Mouse (Mus musculus) right cerebral cortex, postnatal 10 days (tissue): ENCODE data around the gene Abhd17a.

ENCODE experiments used
- DNase-seq, 2 experiments: peaks; one replicate each; pipeline ENCODE4 v3.0.0; 2021; ENCODE audit warnings: low spot score in 2 of 2

The Abhd17a gene

GRCm38 (mm10) chr10:80589879-80590854 lies at the start of gene Abhd17a:
Gene Abhd17a, minus strand, starts transcription at chr10:80590341.
- peak; percentile 98 for DNase-seq

DNA sequence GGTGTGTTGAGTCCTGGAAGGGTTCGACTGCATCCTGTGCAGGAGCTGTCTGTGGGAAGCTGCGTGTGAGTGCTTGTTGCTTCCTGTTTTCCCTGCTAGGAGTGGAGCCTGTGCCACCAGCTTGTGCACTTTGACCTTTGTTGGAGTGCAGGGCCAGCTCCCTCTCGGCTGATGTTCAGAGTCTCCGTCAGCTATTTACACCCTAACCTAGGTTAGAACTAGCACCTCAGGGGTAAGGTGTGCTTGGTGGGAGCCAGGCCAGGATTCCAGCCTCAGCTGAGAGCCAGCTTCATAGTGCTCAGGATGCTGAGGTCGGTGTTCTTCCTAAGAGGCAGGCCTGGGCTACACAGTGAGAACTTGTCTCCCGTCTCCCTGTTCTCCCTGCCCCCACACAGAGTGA lies 45.2 kb upstream of the Abhd17a start:
- DNase-seq = no peak

- DNase-seq = no peak
These were observed 38.8 kb upstream of the Abhd17a start for GRCm38 (mm10) chr10:80628925-80629324.

DNA sequence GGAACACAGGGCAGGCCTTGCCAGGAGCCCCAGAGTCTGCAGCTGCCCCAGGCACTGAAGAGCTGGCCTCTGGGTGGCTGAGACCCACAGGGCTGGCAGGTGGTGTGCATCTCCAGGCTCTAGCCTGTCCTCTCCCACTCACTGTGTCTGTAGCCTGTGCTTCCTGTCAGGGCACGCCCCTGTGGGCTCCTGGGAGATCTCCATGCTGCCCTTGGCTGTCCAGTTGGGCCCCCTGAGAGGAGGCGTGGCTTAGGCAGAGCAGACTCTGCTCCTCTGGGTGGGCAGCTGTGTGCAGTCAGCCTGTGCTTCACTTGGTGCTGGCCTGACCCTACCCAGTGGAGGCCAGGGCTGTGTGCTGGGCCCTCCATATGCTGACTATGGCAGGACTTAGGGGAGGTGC lies 37.5 kb upstream of the Abhd17a start:
- no peak for DNase-seq

DNA sequence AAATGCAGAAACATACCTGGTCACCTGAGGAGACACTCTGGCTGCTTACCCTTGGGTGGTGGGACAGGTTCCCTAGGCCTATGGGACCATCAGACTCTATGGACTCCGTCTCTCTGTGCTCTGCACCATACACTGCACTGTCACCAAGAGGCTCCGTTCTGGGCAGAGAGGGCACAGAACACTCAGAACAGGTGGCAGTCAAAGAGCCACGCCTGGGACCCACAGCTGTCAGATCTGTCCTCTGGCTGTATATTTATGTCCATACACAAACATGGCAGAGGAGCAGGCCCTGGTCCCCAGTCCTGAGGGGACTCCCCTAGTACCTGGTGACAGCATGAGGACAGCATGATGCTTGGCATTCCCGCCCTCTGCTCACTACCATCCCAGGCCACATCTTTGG lies 35.6 kb upstream of the Abhd17a start:
- DNase-seq = no peak

GRCm38 (mm10) chr10:80623457-80624191 lies 33.5 kb upstream of the Abhd17a start:
- DNase-seq = no peak

DNA sequence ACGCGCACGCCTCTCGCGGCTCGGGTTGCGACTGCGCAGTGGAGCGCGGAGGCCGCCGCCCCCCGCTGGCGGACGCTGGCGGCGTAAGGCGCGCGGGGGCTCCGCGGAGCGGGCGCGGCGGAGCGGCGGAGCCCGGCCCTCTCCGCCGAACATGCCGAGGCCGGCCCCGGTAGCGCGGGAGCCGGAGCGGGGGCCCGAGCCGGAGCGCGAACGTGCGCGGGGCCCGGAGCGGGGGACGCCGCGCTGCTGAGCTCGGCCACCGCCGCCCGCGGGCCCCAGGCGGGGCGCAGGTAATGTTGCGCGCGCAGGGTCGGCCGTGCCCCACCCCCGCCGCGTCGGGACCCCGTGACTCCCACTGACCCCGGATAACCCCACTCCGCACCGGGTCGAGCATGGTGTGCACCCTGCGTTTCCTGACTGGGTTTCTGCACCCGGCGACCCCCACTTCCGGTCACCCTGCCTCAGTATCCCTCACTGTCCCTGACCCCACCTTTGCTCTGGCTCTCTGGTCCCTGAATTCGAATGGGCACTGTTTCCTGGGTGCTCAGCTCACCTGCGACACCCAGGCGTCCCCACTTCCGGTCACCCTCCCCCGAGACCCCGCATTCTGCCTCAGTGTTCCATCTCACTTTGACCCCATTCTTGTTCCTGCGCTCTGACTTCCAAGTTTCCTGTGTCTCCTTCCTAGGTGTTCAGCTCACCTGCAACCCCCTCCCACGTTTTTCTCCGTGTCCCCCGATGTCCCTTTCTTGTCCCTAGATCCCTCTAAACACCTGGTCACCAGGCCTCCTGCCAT lies 32.7 kb upstream of the Abhd17a start, which contains the start of gene Csnk1g2:
Gene Csnk1g2, plus strand, starts transcription at position 178 of the 796 bp plus-strand sequence.
- peak; percentile 80 to 83 for DNase-seq

GRCm38 (mm10) chr10:80621940-80622660 lies 32.0 kb upstream of the Abhd17a start:
- DNase-seq = peak; percentile 100

DNA sequence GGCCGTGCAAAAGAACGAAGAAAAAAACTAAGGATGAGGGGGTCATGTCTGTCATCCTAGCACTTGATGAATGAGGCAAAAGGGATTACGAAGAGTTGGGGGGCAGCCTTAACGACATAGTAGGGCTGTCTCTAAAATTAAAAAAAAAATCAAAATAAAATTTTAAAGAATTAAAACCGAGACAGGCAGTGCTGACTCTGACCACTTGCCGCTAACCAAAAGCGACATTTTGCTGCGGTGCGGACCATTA lies 31.5 kb upstream of the Abhd17a start:
- DNase-seq = no peak

- peak in 1 of 2 experiments; percentile 67 for DNase-seq
These were observed 30.9 kb upstream of the Abhd17a start for GRCm38 (mm10) chr10:80620796-80621689.

- no peak for DNase-seq
These were observed 30.2 kb upstream of the Abhd17a start for GRCm38 (mm10) chr10:80620365-80620764.

DNA sequence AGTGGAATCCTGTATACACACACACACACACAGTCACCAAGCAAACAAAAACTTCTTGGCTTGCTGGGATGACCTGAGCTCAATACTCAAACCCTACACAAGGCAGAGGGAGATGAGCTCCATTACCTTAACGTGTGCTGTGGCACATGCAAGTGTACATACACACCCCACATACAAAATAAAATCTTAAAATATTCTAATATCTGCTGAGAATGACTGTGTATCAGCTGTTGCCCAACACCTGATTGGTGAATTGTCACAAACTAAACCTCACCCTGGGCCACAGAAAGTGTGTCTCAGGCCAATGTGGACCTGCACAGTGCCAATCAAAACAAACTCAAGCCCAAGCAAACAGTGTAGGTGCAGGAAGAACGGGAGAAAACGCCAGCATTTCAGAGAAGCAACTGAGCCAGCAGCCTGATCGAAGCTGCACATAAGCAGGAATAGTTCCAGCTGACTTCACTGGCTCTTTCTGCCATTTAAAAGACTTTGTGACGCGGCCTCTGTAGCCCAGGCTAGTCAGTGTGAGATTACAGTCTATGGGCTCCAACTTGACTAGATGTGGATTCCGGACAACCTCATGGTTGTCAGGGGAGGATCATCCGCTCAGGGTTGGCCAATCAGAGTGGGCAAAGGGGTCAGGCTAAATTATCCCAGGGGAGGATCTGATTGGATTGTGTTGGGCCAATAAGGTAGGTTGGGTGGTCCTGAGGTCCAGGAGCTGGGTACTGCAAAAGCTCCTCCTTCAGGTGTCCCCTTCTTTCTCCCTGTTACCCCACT lies 29.5 kb upstream of the Abhd17a start:
- no peak for DNase-seq

GRCm38 (mm10) chr10:80618181-80618580 lies 28.0 kb upstream of the Abhd17a start:
- DNase-seq = peak in 1 of 2 experiments; percentile 53

GRCm38 (mm10) chr10:80614351-80614750 lies 24.2 kb upstream of the Abhd17a start:
- no peak for DNase-seq

DNA sequence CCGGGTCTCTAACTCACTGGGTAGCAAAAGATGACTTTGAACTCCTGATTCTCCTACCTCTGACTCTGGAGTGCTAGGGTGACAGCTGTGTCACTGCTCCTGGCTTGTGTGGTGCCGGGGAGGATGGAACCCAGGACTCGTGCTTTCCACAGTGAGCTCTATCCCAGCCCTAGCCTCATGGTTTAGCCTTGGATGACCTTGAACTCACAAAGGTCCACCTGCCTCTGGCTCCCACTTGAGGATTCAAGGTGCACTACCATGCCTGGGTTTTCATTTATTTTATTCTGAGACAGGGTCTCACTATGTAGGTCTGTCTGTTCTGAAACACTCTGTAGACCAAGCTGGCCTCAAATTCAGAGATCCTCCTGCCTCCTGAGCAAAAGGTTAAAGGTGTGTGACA lies 23.7 kb upstream of the Abhd17a start:
- no peak for DNase-seq

- DNase-seq = no peak
These were observed 21.8 kb upstream of the Abhd17a start for GRCm38 (mm10) chr10:80611905-80612304.

DNA sequence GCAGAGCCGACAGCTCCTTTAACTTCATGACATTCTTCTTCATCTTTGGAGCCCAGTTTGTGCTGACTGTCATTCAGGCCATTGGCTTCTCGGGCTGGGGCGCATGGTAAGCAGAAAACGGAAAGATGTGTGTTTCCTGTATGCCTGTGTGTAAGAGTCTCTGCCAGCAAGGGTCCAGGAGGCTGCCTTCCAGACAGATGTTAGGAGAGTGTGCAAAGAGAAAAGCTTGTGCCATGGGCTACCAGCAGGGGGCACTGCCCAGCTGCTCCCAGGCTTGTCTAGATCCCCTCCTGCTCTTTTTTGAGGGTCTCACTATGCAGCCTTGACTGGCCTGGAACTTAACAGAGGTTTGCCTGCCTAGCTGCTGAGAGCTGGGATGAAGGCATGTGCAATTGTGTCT lies 20.9 kb upstream of the Abhd17a start:
- DNase-seq = no peak

DNA sequence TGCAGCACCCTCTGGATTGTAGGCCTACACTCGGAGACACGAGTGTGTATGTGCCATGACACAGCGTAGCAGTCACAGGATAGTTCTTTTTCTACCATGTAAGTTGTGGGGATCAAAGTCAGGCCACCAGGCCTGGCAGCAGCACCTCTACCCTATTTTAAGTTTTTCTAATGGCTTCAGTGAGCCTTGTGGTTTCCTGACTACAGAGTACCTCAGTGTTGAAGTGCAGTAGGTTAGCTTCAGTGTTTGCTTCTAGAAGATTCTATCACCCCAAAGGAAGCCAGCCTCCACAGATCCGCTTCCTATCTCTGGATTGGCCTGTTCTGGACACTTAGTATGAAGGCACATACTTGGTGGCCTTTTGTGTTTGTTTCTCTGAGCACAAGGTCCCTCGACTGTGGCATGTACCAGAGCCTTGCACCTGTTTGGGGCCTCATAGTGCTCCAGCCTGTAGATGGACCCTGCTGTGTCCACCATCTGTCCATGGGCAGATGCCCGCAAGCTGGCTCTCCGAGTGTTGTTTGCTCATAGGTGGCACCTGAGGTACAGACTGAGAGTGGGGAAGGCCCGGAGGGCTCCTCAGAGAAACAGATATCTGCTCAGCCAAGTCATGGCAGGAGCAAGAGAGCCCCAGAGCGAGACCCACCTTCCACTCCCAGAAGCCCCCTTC lies 20.1 kb upstream of the Abhd17a start:
- DNase-seq = no peak
